Mouse (Mus musculus): ENCODE measurements at regions not wholly inside any gene's neighbourhood (a gene's known extent, or its start where the extent isn't known, plus 50 kb on each side); places are given as distances from the start of the nearest gene placed in this dataset.
A peak's percentile ranks its signal among the peaks of the same experiment; 100 is the strongest.

- DNase-seq (ENCODE audit: low spot score), result no peak
Observed at GRCm38 (mm10) chr10:19188082-19188742, 168.1 kb upstream of the Olig3 start.

- no peak for DNase-seq (ENCODE audit: low spot score)
Observed at GRCm38 (mm10) chr10:19187716-19188081, 168.6 kb upstream of the Olig3 start.

- DNase-seq (ENCODE audit: low spot score), result no peak
Observed at GRCm38 (mm10) chr10:19187084-19187615, 169.2 kb upstream of the Olig3 start.

- peak; percentile 20 for DNase-seq (ENCODE audit: low spot score)
Observed at GRCm38 (mm10) chr10:19185790-19186581, 170.3 kb upstream of the Olig3 start.

- no peak for DNase-seq (ENCODE audit: low spot score)
Observed at GRCm38 (mm10) chr10:19184886-19185285, 169.4 kb upstream of the Tnfaip3 start.

- no peak for DNase-seq (ENCODE audit: low spot score)
Observed at GRCm38 (mm10) chr10:19177895-19178294, 162.4 kb upstream of the Tnfaip3 start.

- no peak for DNase-seq (ENCODE audit: low spot score)
Observed at GRCm38 (mm10) chr10:19177414-19177813, 162.0 kb upstream of the Tnfaip3 start.

GRCm38 (mm10) chr10:19176249-19176648 lies 160.8 kb upstream of the Tnfaip3 start:
- DNase-seq (ENCODE audit: low spot score), result no peak

- DNase-seq (ENCODE audit: low spot score), result no peak
Observed at GRCm38 (mm10) chr10:19171834-19172233, 156.4 kb upstream of the Tnfaip3 start.

- no peak for DNase-seq (ENCODE audit: low spot score)
Observed at GRCm38 (mm10) chr10:19170596-19170995, 155.1 kb upstream of the Tnfaip3 start.

- no peak for DNase-seq (ENCODE audit: low spot score)
Observed at GRCm38 (mm10) chr10:19169272-19169671, 153.8 kb upstream of the Tnfaip3 start.

GRCm38 (mm10) chr10:19168362-19168761 lies 152.9 kb upstream of the Tnfaip3 start:
- DNase-seq (ENCODE audit: low spot score), result no peak

- DNase-seq (ENCODE audit: low spot score), result no peak
Observed at GRCm38 (mm10) chr10:19167641-19168271, 152.3 kb upstream of the Tnfaip3 start.

GRCm38 (mm10) chr10:19167101-19167500 lies 151.6 kb upstream of the Tnfaip3 start:
- DNase-seq (ENCODE audit: low spot score), result no peak

- no peak for DNase-seq (ENCODE audit: low spot score)
Observed at GRCm38 (mm10) chr10:19162104-19162503, 146.6 kb upstream of the Tnfaip3 start.

- DNase-seq (ENCODE audit: low spot score), result no peak
Observed at GRCm38 (mm10) chr10:19161149-19161548, 145.7 kb upstream of the Tnfaip3 start.

GRCm38 (mm10) chr10:19154041-19154440 lies 138.6 kb upstream of the Tnfaip3 start:
- DNase-seq (ENCODE audit: low spot score), result no peak

GRCm38 (mm10) chr10:19152773-19153172 lies 137.3 kb upstream of the Tnfaip3 start:
- DNase-seq (ENCODE audit: low spot score), result no peak

GRCm38 (mm10) chr10:19150766-19151165 lies 135.3 kb upstream of the Tnfaip3 start:
- no peak for DNase-seq (ENCODE audit: low spot score)

GRCm38 (mm10) chr10:19150005-19150404 lies 134.5 kb upstream of the Tnfaip3 start:
- no peak for DNase-seq (ENCODE audit: low spot score)

GRCm38 (mm10) chr10:19149196-19149869 lies 133.9 kb upstream of the Tnfaip3 start:
- no peak for DNase-seq (ENCODE audit: low spot score)

- DNase-seq (ENCODE audit: low spot score), result no peak
Observed at GRCm38 (mm10) chr10:19141481-19141880, 126.0 kb upstream of the Tnfaip3 start.
